Mouse (Mus musculus): ENCODE data around the gene Aoc2.

Aoc2 gene

GRCm38 (mm10) chr11:101330961-101331360 lies 6.1 kb downstream of the Aoc2 start:
- POLR2A ChIA-PET = interaction anchor here in 3 of 4 experiments (0.7 to 2.1 kb wide), 11 partner anchors 10 to 243 kb away, joined by 3 to 11 read pairs (median 4); partner anchors contain the start of genes Rpl27 (in 3 of the 3) and Psme3 (in 2 of the 3)
- CTCF ChIA-PET = interaction anchor here (0.6 to 1.8 kb wide), 8 partner anchors 17 to 433 kb away, joined by 3 to 5 read pairs (median 4); partner anchors contain the start of genes Gm27029 (in 1 of the 4) and Rundc1 (in 1 of the 4)

GRCm38 (mm10) chr11:101332537-101332936 lies 7.7 kb downstream of the Aoc2 start:
- CTCF ChIA-PET = interaction anchor here in 2 of 4 experiments (1.2 to 1.8 kb wide), 3 partner anchors 15 to 65 kb away, joined by 3 to 5 read pairs (median 3); no protein-coding TSS in a partner anchor
- POLR2A ChIA-PET = interaction anchor here in 3 of 4 experiments (0.6 to 6.3 kb wide), 9 partner anchors 7 to 264 kb away, joined by 3 to 61 read pairs (median 4); partner anchors contain the start of genes Aoc2 (in 2 of the 3), Psme3 (in 1 of the 3) and Rpl27 (in 1 of the 3)

GRCm38 (mm10) chr11:101334023-101334422 lies 9.2 kb downstream of the Aoc2 start:
- CTCF ChIA-PET = interaction anchor here (0.5 to 4.1 kb wide), 22 partner anchors 9 to 1440 kb away, joined by 3 to 27 read pairs (median 6); partner anchors contain the start of genes Becn1 (in 3 of the 4), Aoc2 (in 1 of the 4), Cntd1 (in 1 of the 4) and Coa3 (in 1 of the 4)

GRCm38 (mm10) chr11:101334516-101334915 lies 9.7 kb downstream of the Aoc2 start:
- CTCF ChIA-PET = interaction anchor here (0.5 to 4.1 kb wide), 26 partner anchors 9 to 1440 kb away, joined by 3 to 27 read pairs (median 6); partner anchors contain the start of genes Becn1 (in 3 of the 4), Aoc2 (in 1 of the 4), Cntd1 (in 1 of the 4) and Coa3 (in 1 of the 4)
- POLR2A ChIA-PET = interaction anchor here (0.5 to 6.3 kb wide), 57 partner anchors 9 to 398 kb away, joined by 3 to 61 read pairs (median 4); partner anchors contain the start of genes Aoc2 (in 4 of the 4), Rpl27 (in 4 of the 4), Psme3 (in 3 of the 4) and Becn1 (in 2 of the 4)

More at GRCm38 (mm10) chr11:101334023-101334422, 9.2 kb downstream of the Aoc2 start:
- POLR2A ChIA-PET = interaction anchor here (0.5 to 6.3 kb wide), 50 partner anchors 9 to 399 kb away, joined by 3 to 61 read pairs (median 4); partner anchors contain the start of genes Aoc2 (in 3 of the 4), Psme3 (in 3 of the 4), Rpl27 (in 3 of the 4) and Becn1 (in 2 of the 4)

GRCm38 (mm10) chr11:101335685-101336084 lies 10.8 kb downstream of the Aoc2 start:
- ChIA-PET CTCF (interaction anchor here (0.5 to 4.1 kb wide), 31 partner anchors 9 to 1074 kb away, joined by 3 to 27 read pairs (median 5); partner anchors contain the start of genes Becn1 (in 2 of the 4), Aoc2 (in 1 of the 4) and Rpl27 (in 1 of the 4)), POLR2A (interaction anchor here in 3 of 4 experiments (0.6 to 6.3 kb wide), 23 partner anchors 11 to 913 kb away, joined by 3 to 61 read pairs (median 5); partner anchors contain the start of genes Aoc2 (in 3 of the 3), Rpl27 (in 3 of the 3), Rnd2 (in 2 of the 3) and Arl4d (in 1 of the 3))

GRCm38 (mm10) chr11:101338123-101338760 lies 13.4 kb downstream of the Aoc2 start:
- ChIA-PET POLR2A (interaction anchor here (0.5 to 6.3 kb wide), 13 partner anchors 9 to 431 kb away, joined by 3 to 52 read pairs (median 5); partner anchors contain the start of genes Rpl27 (in 2 of the 4), Aoc2 (in 1 of the 4) and Nbr1 (in 1 of the 4)), CTCF (interaction anchor here in 3 of 4 experiments (1.0 to 2.3 kb wide), 7 partner anchors 9 to 81 kb away, joined by 4 to 8 read pairs (median 5); no protein-coding TSS in a partner anchor)

GRCm38 (mm10) chr11:101347083-101347775 lies 22.4 kb downstream of the Aoc2 start:
- POLR2A ChIA-PET = interaction anchor here in 3 of 4 experiments (0.6 to 3.6 kb wide), 26 partner anchors 9 to 376 kb away, joined by 3 to 22 read pairs (median 4); partner anchors contain the start of genes Rpl27 (in 3 of the 3), Aoc2 (in 1 of the 3), Gm27029 (in 1 of the 3) and Rundc1 (in 1 of the 3)
- CTCF ChIA-PET = interaction anchor here (0.6 to 2.8 kb wide), 47 partner anchors 8 to 890 kb away, joined by 3 to 29 read pairs (median 4); partner anchors contain the start of genes Rpl27 (in 4 of the 4), Becn1 (in 3 of the 4), Aoc2 (in 2 of the 4) and Gm27029 (in 1 of the 4)

- POLR2A ChIA-PET = interaction anchor here in 3 of 4 experiments (0.6 to 3.6 kb wide), 16 partner anchors 9 to 316 kb away, joined by 3 to 22 read pairs (median 4); partner anchors contain the start of genes Rpl27 (in 3 of the 3), Arl4d (in 1 of the 3), Cntnap1 (in 1 of the 3) and Gm27029 (in 1 of the 3)
- CTCF ChIA-PET = interaction anchor here (0.6 to 2.8 kb wide), 15 partner anchors 10 to 298 kb away, joined by 3 to 29 read pairs (median 6); partner anchors contain the start of gene Aoc2 (in 1 of the 4)
Measured at GRCm38 (mm10) chr11:101348774-101349173, 23.9 kb downstream of the Aoc2 start.

- ChIA-PET CTCF (interaction anchor here (0.6 to 2.8 kb wide), 12 partner anchors 10 to 137 kb away, joined by 3 to 19 read pairs (median 6); partner anchors contain the start of gene Aoc2 (in 1 of the 4)), POLR2A (interaction anchor here in 3 of 4 experiments (0.6 to 3.6 kb wide), 14 partner anchors 8 to 316 kb away, joined by 3 to 22 read pairs (median 4); partner anchors contain the start of genes Rpl27 (in 2 of the 3), Arl4d (in 1 of the 3) and Cntnap1 (in 1 of the 3))
Measured at GRCm38 (mm10) chr11:101349216-101349615, 24.4 kb downstream of the Aoc2 start.

GRCm38 (mm10) chr11:101351100-101351720 lies 26.3 kb downstream of the Aoc2 start:
- CTCF ChIA-PET = interaction anchor here in 2 of 4 experiments (0.6 to 1.6 kb wide), 2 partner anchors 10 to 15 kb away, joined by 4 to 11 read pairs; no protein-coding TSS in a partner anchor
- POLR2A ChIA-PET = interaction anchor here in 3 of 4 experiments (0.6 to 1.9 kb wide), 11 partner anchors 11 to 271 kb away, joined by 3 to 4 read pairs (median 3); partner anchors contain the start of gene Rpl27 (in 3 of the 3)

GRCm38 (mm10) chr11:101351721-101352111 lies 26.9 kb downstream of the Aoc2 start:
- ChIA-PET POLR2A (interaction anchor here in 3 of 4 experiments (0.7 to 1.9 kb wide), 11 partner anchors 10 to 271 kb away, joined by 3 to 7 read pairs (median 3); partner anchors contain the start of gene Rpl27 (in 1 of the 3)), CTCF (interaction anchor here in 1 of 4 experiments (1.6 to 1.8 kb wide), 2 partner anchors 16 to 43 kb away, joined by 4 to 12 read pairs; no protein-coding TSS in a partner anchor)

GRCm38 (mm10) chr11:101353436-101353835 lies 28.6 kb downstream of the Aoc2 start:
- POLR2A ChIA-PET = interaction anchor here (0.6 to 1.7 kb wide), 9 partner anchors 9 to 707 kb away, joined by 3 to 9 read pairs (median 4); partner anchors contain the start of gene Rpl27 (in 1 of the 4)

GRCm38 (mm10) chr11:101354438-101355010 lies 29.7 kb downstream of the Aoc2 start:
- POLR2A ChIA-PET = interaction anchor here in 2 of 4 experiments (1.0 to 1.7 kb wide), 4 partner anchors 41 to 87 kb away, joined by 3 to 7 read pairs (median 4); partner anchors contain the start of gene Rpl27 (in 2 of the 2)
- CTCF ChIA-PET = interaction anchor here in 3 of 4 experiments (0.5 to 1.8 kb wide), 4 partner anchors 41 to 198 kb away, joined by 4 to 8 read pairs (median 6); no protein-coding TSS in a partner anchor

More at GRCm38 (mm10) chr11:101353436-101353835, 28.6 kb downstream of the Aoc2 start:
- CTCF ChIA-PET = interaction anchor here (0.7 to 1.8 kb wide), 7 partner anchors 20 to 353 kb away, joined by 3 to 12 read pairs (median 4); no protein-coding TSS in a partner anchor

- CTCF ChIA-PET = interaction anchor here in 2 of 4 experiments (0.5 to 1.1 kb wide), 3 partner anchors 20 to 430 kb away, joined by 3 to 5 read pairs (median 3); no protein-coding TSS in a partner anchor
- POLR2A ChIA-PET = interaction anchor here in 2 of 4 experiments (0.6 kb wide), 2 partner anchors 9 to 51 kb away, joined by 3 read pairs; no protein-coding TSS in a partner anchor
Measured at GRCm38 (mm10) chr11:101355916-101356315, 31.1 kb downstream of the Aoc2 start.

- CTCF ChIA-PET = no interaction called here
Measured at GRCm38 (mm10) chr11:101357505-101358182, 32.8 kb downstream of the Aoc2 start.

More at GRCm38 (mm10) chr11:101357505-101358182, 32.8 kb downstream of the Aoc2 start:
- POLR2A ChIA-PET = interaction anchor here in 3 of 4 experiments (0.8 to 1.9 kb wide), 7 partner anchors 9 to 84 kb away, joined by 3 to 5 read pairs (median 4); partner anchors contain the start of gene Rpl27 (in 2 of the 3)
